Mouse (Mus musculus) natural killer cell, adult 2 months (primary cell): Measurements from ENCODE around the gene Cryba4.

Source experiments
- DNase-seq, 2 experiments: peaks; one replicate each; pipeline ENCODE4 v3.0.0; 2022; ENCODE audit warnings: low spot score in 2 of 2

Cryba4 gene

GRCm38 (mm10) chr5:112252400-112252799 lies at the start of gene Cryba4:
Gene Cryba4, minus strand, starts transcription at chr5:112252518.
- DNase-seq = no peak

DNA sequence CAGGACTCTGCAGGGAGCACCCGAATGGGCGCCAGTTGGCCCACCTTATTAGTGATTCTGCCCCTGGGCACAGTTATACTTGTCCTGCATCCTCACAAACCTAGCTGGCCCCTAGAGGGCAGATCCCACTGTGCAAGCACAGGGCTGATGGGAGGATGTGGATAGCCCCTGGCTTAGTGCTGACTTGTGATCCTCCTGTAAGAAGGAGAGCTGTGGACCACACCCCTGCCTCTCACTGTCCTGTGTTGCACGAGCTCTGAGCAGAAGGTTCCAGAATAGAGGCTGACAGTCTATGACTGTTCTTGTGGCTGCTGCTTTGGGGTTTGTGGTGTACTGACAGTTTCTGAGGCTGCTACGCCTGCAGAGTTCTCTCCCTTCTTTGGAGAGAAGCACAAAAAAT lies 49.4 kb upstream of the Cryba4 start:
- peak; percentile 54 to 69 for DNase-seq

DNA sequence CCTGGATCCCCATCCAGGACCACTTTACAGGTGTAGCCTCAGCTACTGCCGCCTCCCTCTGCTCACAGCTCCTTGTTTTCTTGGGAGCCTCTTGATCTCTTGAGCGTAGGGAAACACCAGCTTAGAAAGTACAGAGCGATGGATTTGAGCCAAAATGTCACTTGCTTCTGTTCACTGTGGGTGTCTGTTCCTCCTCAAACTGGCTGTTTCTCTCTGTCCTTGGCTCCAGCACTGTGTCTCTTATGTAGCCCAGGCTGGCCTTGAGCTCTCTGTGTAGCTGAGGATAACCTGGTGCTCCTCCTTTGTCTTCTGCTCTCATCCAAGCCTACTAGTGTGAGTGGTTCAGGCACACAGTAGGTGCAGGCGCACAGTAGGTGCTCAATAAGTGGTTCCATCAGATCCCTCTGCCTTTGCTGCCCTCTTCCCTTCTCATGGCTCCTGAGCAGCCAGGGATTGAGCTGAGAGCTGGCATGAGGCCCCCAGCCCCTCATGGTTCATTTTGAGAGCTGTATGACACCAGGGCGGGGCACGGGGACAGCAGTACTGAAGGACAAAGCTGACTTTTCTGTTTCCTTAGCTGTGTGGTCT lies 48.5 kb upstream of the Cryba4 start:
- no peak for DNase-seq

DNA sequence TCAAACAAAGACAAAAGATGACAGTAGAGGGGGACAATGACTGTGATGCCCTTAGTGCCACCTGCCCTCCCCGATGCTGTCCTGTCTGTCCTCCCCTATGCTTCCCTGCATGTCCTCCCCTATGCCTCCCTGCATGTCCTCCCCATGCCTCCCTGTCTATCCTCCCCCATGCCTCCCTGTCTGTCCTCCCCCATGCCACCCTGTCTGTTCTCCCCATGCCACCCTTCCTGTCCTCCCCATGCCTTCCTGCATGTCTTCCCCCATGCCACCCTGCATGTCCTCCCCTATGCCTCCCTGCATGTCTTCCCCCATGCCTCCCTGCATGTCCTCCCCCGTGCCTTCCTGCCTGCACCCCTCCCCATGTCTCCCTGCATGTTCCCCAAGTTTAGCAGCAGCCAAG lies 47.8 kb upstream of the Cryba4 start:
- DNase-seq = no peak

DNA sequence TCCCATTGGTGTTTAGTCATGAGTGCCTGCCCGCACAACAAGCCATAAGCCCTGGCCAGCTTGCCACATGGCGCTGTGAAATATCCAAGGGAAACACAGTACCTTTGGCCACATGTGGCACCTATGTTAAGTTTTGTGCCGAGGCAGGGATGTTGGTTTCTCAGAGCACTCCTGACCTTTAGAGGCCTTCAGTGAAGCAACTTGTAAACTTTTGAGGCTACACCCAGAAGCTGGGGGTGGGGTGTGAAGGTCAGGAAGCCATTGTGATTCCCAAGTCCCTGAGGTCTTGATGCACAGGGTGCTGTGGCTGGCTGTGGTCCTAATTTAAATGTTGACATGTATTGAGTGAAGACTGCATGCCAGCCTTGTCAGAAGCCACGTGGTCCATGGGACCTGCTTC lies 47.1 kb upstream of the Cryba4 start:
- DNase-seq = no peak

- no peak for DNase-seq
These were observed 46.1 kb upstream of the Cryba4 start for GRCm38 (mm10) chr5:112298226-112298988.

GRCm38 (mm10) chr5:112297257-112297656 lies 44.9 kb upstream of the Cryba4 start:
- peak; percentile 86 to 92 for DNase-seq

DNA sequence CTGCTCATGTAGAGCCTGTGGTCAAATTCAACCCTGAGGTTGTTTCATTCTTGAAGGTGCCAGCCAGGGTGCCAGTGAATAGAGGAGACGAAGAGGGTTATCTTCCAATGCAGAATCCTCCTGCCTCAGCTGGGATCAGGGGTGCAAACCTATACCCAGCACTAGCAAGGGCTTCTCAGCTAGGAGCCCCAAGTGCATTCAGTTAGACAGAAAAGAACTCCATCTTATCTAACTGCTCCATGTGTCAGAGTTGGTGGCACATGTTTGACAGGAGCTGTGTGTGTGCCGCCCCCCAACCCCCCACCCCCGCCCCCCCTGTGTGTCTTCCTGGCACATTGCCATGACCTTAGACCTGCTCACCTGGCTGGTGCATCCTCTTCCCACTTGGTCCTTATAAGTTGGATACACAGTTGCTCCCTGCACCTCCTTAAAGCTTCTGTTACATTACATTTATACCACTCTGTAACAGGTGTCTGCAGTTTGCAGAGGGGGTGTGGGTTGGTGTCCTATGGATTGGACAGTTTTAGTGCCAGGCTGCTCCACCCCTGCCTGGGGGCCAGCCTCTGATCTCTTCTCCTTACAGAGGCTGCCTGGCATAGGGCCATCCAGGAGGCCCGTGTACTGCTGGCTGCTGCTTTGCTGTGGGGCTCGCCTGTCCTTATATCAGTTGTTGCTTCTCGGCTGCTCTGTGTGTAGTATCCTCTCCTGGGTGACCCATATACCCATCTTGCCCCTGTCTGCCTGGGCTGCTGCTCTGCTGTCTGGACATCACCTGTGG lies 44.3 kb upstream of the Cryba4 start:
- DNase-seq = peak in 1 of 2 experiments; percentile 57

- no peak for DNase-seq
These were observed 43.2 kb upstream of the Cryba4 start for GRCm38 (mm10) chr5:112295564-112295963.

GRCm38 (mm10) chr5:112295162-112295561 lies 42.8 kb upstream of the Cryba4 start:
- peak in 1 of 2 experiments; percentile 42 for DNase-seq

GRCm38 (mm10) chr5:112294696-112295095 lies 42.4 kb upstream of the Cryba4 start:
- DNase-seq = no peak

DNA sequence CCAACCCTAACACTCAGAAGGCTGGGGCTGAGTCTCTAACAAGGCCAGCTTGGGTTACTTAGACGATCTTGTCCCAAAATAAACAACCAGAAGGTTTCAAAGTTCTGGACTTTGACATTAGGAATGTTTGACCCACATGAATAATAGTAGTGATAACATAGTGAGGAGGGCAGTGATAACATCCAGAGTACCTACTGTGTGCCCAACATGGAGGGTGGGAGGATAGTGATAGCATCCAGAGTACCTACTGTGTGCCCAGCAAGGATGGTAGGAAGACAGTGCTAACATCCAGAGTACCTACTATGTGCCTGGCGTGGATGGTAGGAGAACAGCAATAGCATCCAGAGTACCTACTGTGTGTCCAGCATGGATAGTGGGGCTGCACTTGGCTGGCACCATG lies 41.5 kb upstream of the Cryba4 start:
- no peak for DNase-seq

GRCm38 (mm10) chr5:112292343-112292980 lies 40.1 kb upstream of the Cryba4 start:
- no peak for DNase-seq

- peak; percentile 77 to 79 for DNase-seq
These were observed 39.5 kb upstream of the Cryba4 start for GRCm38 (mm10) chr5:112291866-112292265.

- DNase-seq = no peak
These were observed 38.2 kb upstream of the Cryba4 start for GRCm38 (mm10) chr5:112290536-112290880.

DNA sequence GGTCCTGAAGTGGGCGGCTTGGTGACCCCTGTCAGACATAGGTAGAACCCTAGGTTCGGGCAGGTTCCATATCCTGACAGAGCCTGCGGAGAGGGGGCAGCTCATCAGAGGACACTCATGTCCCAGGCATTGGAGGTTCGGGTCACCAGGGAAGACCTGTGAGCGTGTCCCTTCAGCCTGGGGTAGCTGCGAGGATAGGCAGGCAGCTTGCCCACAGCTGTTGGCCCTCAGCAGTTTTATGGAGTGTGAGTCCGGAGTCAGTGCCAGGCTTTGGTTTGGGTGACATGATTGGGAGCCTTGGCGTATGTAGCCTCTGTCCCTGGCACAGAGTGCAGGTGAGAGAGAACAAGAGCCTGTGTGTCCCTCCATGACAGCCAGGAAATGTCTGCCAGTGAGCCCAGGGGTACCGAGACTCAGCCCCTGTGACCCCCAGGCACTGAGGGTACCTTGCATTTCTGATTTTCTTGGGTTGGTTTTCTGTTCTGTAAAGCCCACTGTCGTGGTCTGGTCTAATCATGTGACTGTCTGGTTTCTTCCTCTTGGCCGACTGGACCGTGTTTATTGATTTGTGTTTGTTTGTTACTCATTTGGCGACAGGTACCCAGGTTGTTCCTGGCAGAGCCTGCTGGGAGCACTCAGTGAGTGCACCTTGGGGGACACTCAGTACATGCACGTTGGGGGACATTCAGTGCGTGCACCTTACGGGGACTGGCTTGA lies 37.7 kb upstream of the Cryba4 start:
- DNase-seq = no peak

GRCm38 (mm10) chr5:112289236-112289635 lies 36.9 kb upstream of the Cryba4 start:
- DNase-seq = no peak

DNA sequence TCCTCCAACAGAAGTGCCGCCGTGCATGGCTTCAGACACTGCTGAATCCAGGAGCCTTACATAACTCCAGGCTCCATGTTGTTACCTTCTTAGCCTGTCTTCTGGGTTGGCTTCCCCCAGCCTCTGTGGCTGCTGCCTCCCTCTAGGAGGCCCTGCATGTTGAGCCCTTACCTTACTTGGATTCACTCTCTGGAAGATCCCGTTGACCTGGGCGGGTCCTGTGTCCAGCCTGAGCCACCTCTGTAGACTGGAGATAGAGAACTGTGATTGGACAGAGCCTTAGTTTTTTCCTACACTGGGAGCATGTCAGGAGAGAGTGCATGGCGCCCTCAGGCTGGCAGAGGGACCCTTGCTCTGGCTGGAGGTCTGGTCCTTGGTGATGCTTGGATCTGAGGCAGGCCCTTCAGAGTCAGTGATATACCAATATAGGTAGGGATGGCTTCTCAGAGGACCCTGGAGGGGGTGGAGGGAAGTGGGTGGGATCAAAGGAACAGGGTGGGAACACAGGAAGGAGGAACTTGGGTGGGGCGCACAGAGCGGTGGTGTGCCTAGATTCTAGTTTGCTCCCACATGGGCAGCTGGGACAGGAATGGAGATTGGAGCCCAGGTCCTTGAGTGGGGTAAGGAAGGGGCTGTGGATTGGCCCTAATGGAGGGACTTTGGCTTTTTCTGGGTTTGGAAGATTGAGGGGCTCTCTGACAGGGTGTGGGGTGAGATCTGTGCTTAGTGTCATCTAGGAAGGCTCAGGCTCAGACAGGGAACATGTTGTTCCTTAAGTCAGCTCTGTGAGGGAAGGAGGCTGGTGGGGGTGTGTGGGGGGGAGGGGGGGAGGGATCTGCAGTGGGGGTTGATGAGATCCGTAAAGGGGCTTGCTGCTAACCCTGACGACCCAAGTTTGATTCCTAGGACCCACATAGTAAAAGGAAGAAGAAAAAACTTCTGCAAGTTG lies 36.1 kb upstream of the Cryba4 start:
- no peak for DNase-seq

- DNase-seq = no peak
These were observed 35.3 kb upstream of the Cryba4 start for GRCm38 (mm10) chr5:112287652-112288051.

- peak; percentile 67 to 83 for DNase-seq
These were observed 34.8 kb upstream of the Cryba4 start for GRCm38 (mm10) chr5:112286984-112287641.
